Mouse (Mus musculus) liver, adult 2 months (tissue): ENCODE results near the gene Sh3rf1. TPM values are rescaled to one million over a fixed set of nuclear protein-coding genes. Genes with fewer than 3 reads are reported as not detected.

Experiments
- DNase-seq: peaks from one replicate; pipeline ENCODE4 v3.0.0-alpha.2; 2011; ENCODE audit warnings: low read depth, low spot score; ENCODE audit errors: extremely low read depth
- H3K27ac ChIP-seq: fragments of 200-500 bp; replicated peaks from 2 replicates; pipeline ENCODE4 v1.5.1; 2012; ENCODE audit warnings: low read depth, mild to moderate bottlenecking, control low read depth, inconsistent platforms, low read length; ENCODE audit not compliant: insufficient read depth
- H3K27me3 ChIP-seq: fragments of 200-500 bp; 2 replicates; pipeline ENCODE4 v1.6.1; 2012; ENCODE audit warnings: mild to moderate bottlenecking, moderate library complexity, low read length, inconsistent platforms; ENCODE audit not compliant: control insufficient read depth, insufficient read depth
- H3K36me3 ChIP-seq: fragments of 200-500 bp; 2 replicates; pipeline ENCODE4 v1.6.1; 2012; ENCODE audit warnings: low read length, inconsistent platforms; ENCODE audit not compliant: control insufficient read depth, insufficient read depth
- H3K4me1 ChIP-seq: fragments of 200-500 bp; 2 replicates; pipeline ENCODE4 v1.6.1; 2011; ENCODE audit warnings: low read length; ENCODE audit not compliant: control insufficient read depth, insufficient read depth
- H3K4me3 ChIP-seq: fragments of 200-500 bp; 2 replicates; pipeline ENCODE4 v1.5.1; 2011; ENCODE audit warnings: low read depth, mild to moderate bottlenecking, control low read depth, low read length, moderate library complexity; ENCODE audit not compliant: insufficient read depth
- H3K79me2 ChIP-seq: fragments of 200-500 bp; 2 replicates; pipeline ENCODE4 v1.6.1; 2012; ENCODE audit warnings: inconsistent platforms, mild to moderate bottlenecking, low read length, moderate library complexity; ENCODE audit not compliant: control insufficient read depth, insufficient read depth
- H3K9ac ChIP-seq: fragments of 200-500 bp; 2 replicates; pipeline ENCODE4 v1.6.1; 2012; ENCODE audit warnings: low read depth, mild to moderate bottlenecking, control low read depth, inconsistent platforms, low read length
- CTCF ChIP-seq: fragments of 200-500 bp; IDR thresholded peaks from 2 replicates; pipeline ENCODE4 v1.5.1; 2011; ENCODE audit warnings: low read depth, low read length, control low read depth
- POLR2A ChIP-seq: fragments of 200-500 bp; IDR thresholded peaks from 2 replicates; pipeline ENCODE4 v1.6.1; 2011; ENCODE audit warnings: low read length, control low read depth; ENCODE audit not compliant: insufficient read depth; ENCODE audit errors: extremely low read depth
- WGBS: fragments of 180-500 bp; shearing (Covaris S2); methylation state at CpG from one replicate; pipeline ENCODE4 v1.1.7; 2018; 5-methylcytosine and 5-hydroxymethylcytosine counted together
- polyA plus RNA-seq: library from polyadenylated mRNA; depleted of rRNA; stranded (reverse); fragments of >200 nt; gene quantifications from 2 replicates; pipeline ENCODE4 v1.2.3, GENCODE M21; 2012
- total RNA-seq: library from RNA; depleted of rRNA; stranded (reverse); fragments of >200 nt; gene quantifications from 2 replicates; pipeline ENCODE4 v1.2.3, GENCODE M21; 2014

Sh3rf1 gene
- total and polyA plus RNA-seq, 2 experiments, result 1.6 to 1.8 TPM

- no peaks in the 10 kb centered on the region for H3K27me3 ChIP-seq
- peak; percentile 58 for DNase-seq
- H3K4me1 ChIP-seq, result peaks cover 9% of the 10 kb centered on the region
- H3K36me3 ChIP-seq, result no peaks in the 10 kb centered on the region
- H3K79me2 ChIP-seq, result peaks cover 7% of the 10 kb centered on the region; the same call in 1 of the 2 replicates
- no peak for TF ChIP-seq CTCF
- TF ChIP-seq POLR2A, result no peak
- 61% methylated on average over 20 of the region's 20 CpGs for WGBS
- H3K9ac ChIP-seq, result peak overlapping the region; percentile 53
- H3K27ac ChIP-seq, result peak overlapping the region; percentile 39
- peak overlapping the region; percentile 100 for H3K4me3 ChIP-seq
Observed at GRCm38 (mm10) chr8:61225581-61226395, 2.1 kb downstream of the Sh3rf1 start.

- Histone ChIP-seq H3K79me2 (peaks cover 11% of the 10 kb centered on the region; the same call in 1 of the 2 replicates), H3K27ac (no peak overlapping the region), H3K9ac (no peak overlapping the region), H3K27me3 (no peaks in the 10 kb centered on the region), H3K4me3 (no peak overlapping the region), H3K4me1 (peaks cover 9% of the 10 kb centered on the region), H3K36me3 (no peaks in the 10 kb centered on the region)
- no peak for TF ChIP-seq POLR2A
- TF ChIP-seq CTCF, result no peak
- WGBS, result 90% methylated on average over 5 of the region's 5 CpGs
- no peak for DNase-seq
Observed at GRCm38 (mm10) chr8:61226632-61227031, 3.0 kb downstream of the Sh3rf1 start.

- no peak for TF ChIP-seq CTCF
- no peak for TF ChIP-seq POLR2A
- H3K36me3 ChIP-seq, result no peaks in the 10 kb centered on the region
- no peaks in the 10 kb centered on the region for H3K27me3 ChIP-seq
- no peak overlapping the region for H3K9ac ChIP-seq
- H3K4me3 ChIP-seq, result no peak overlapping the region
- no peak overlapping the region for H3K27ac ChIP-seq
- peaks cover 6% of the 10 kb centered on the region for H3K4me1 ChIP-seq
- no peak for DNase-seq
- WGBS, result 81% methylated on average over 8 of the region's 8 CpGs
- peaks cover 13% of the 10 kb centered on the region; the same call in 1 of the 2 replicates for H3K79me2 ChIP-seq
Observed at GRCm38 (mm10) chr8:61228678-61229077, 5.0 kb downstream of the Sh3rf1 start.

GRCm38 (mm10) chr8:61229511-61230195 lies 6.0 kb downstream of the Sh3rf1 start:
- H3K27ac ChIP-seq, result no peak overlapping the region
- TF ChIP-seq CTCF, result no peak
- TF ChIP-seq POLR2A, result no peak
- WGBS, result 78% methylated on average over 12 of the region's 12 CpGs
- peaks cover 5% of the 10 kb centered on the region for H3K4me1 ChIP-seq
- H3K79me2 ChIP-seq, result peaks cover 13% of the 10 kb centered on the region; the same call in 1 of the 2 replicates
- no peak overlapping the region for H3K4me3 ChIP-seq
- no peak for DNase-seq
- H3K36me3 ChIP-seq, result no peaks in the 10 kb centered on the region
- no peaks in the 10 kb centered on the region for H3K27me3 ChIP-seq
- H3K9ac ChIP-seq, result no peak overlapping the region

GRCm38 (mm10) chr8:61230881-61231755 lies 7.4 kb downstream of the Sh3rf1 start:
- Histone ChIP-seq H3K4me1 (peaks cover 2% of the 10 kb centered on the region; the same call in 1 of the 2 replicates), H3K36me3 (no peaks in the 10 kb centered on the region), H3K27me3 (no peaks in the 10 kb centered on the region), H3K27ac (no peak overlapping the region), H3K9ac (no peak overlapping the region), H3K4me3 (no peak overlapping the region), H3K79me2 (peaks cover 6% of the 10 kb centered on the region; the same call in 1 of the 2 replicates)
- no peak for DNase-seq
- TF ChIP-seq POLR2A, result no peak
- no peak for TF ChIP-seq CTCF
- WGBS, result 96% methylated on average over 11 of the region's 11 CpGs
